Mouse (Mus musculus) myocyte (in vitro differentiated cells): ENCODE results near the gene 1700122O11Rik. TPM values are rescaled to one million over a fixed set of nuclear protein-coding genes. Genes with fewer than 3 reads are reported as not detected.

ENCODE experiments used
- H3K27me3 ChIP-seq: one replicate; pipeline ENCODE4 v1.6.1; 2011; ENCODE audit not compliant: control insufficient read depth, insufficient read depth, insufficient read length
- H3K36me3 ChIP-seq: one replicate; pipeline ENCODE4 v1.6.1; 2011; ENCODE audit not compliant: control insufficient read depth, insufficient read depth
- H3K4me2 ChIP-seq: one replicate; pipeline ENCODE4 v1.6.1; 2011; ENCODE audit warnings: low read depth, control low read depth
- H3K4me3 ChIP-seq: one replicate; pipeline ENCODE4 v1.5.1; 2011; ENCODE audit warnings: mild to moderate bottlenecking, control low read depth, moderate library complexity
- H3K79me2 ChIP-seq: one replicate; pipeline ENCODE4 v1.6.1; 2011; ENCODE audit not compliant: control insufficient read depth, insufficient read depth
- H3ac ChIP-seq: one replicate; pipeline ENCODE4 v1.6.1; 2011; ENCODE audit not compliant: control insufficient read depth, insufficient read length
- CEBPB ChIP-seq: IDR thresholded peaks from 2 replicates; pipeline ENCODE4 v1.6.1; 2011; ENCODE audit warnings: mild to moderate bottlenecking, moderate library complexity; ENCODE audit not compliant: poor library complexity, insufficient read depth, severe bottlenecking
- E2F4 ChIP-seq: IDR thresholded peaks from one replicate; pipeline ENCODE4 v1.6.1; 2011; ENCODE audit warnings: mild to moderate bottlenecking, control low read depth, moderate library complexity; ENCODE audit not compliant: insufficient read depth
- MAX ChIP-seq: IDR thresholded peaks from one replicate; pipeline ENCODE4 v1.6.1; 2011; ENCODE audit warnings: low read depth, mild to moderate bottlenecking, control low read depth
- MYOD1 ChIP-seq, 3 experiments: IDR thresholded peaks; one replicate each; pipeline ENCODE4 v1.6.1; 2011; ENCODE audit warnings: control low read depth in 2 of 3, low read depth in 2 of 3, mild to moderate bottlenecking in 2 of 3, moderate library complexity in 1 of 3; ENCODE audit not compliant: insufficient read length in 2 of 3, control insufficient read depth in 1 of 3
- MYOG ChIP-seq, 3 experiments: IDR thresholded peaks; one replicate each; pipeline ENCODE4 v1.6.1; 2011; ENCODE audit warnings: control low read depth in 2 of 3, low read depth in 2 of 3, mild to moderate bottlenecking in 2 of 3; ENCODE audit not compliant: insufficient read length in 2 of 3, control insufficient read depth in 1 of 3, insufficient read depth in 1 of 3
- POLR2A ChIP-seq: IDR thresholded peaks from one replicate; pipeline ENCODE4 v1.6.1; 2011; ENCODE audit warnings: low read depth, mild to moderate bottlenecking, control low read depth, moderate library complexity; ENCODE audit not compliant: insufficient read length
- POLR2AphosphoS2 ChIP-seq: IDR thresholded peaks from one replicate; pipeline ENCODE4 v1.6.1; 2011; ENCODE audit warnings: low read depth, control low read depth; ENCODE audit not compliant: insufficient read length
- REST ChIP-seq: IDR thresholded peaks from one replicate; pipeline ENCODE4 v1.6.1; 2011; ENCODE audit warnings: mild to moderate bottlenecking, control low read depth, moderate library complexity; ENCODE audit not compliant: insufficient read depth, insufficient read length
- SRF ChIP-seq: IDR thresholded peaks from one replicate; pipeline ENCODE4 v1.6.1; 2011; ENCODE audit warnings: low read depth; ENCODE audit not compliant: control insufficient read depth, insufficient read length
- TCF12 ChIP-seq: IDR thresholded peaks from one replicate; pipeline ENCODE4 v1.6.1; 2011; ENCODE audit warnings: mild to moderate bottlenecking, control low read depth; ENCODE audit not compliant: poor library complexity, insufficient read depth, severe bottlenecking
- TCF3 ChIP-seq: IDR thresholded peaks from one replicate; pipeline ENCODE4 v1.6.1; 2011; ENCODE audit warnings: low read depth, control low read depth; ENCODE audit not compliant: insufficient read length
- USF1 ChIP-seq: IDR thresholded peaks from one replicate; pipeline ENCODE4 v1.6.1; 2011; ENCODE audit warnings: low read depth, mild to moderate bottlenecking, control low read depth, moderate library complexity
- polyA plus RNA-seq: library from polyadenylated mRNA; unstranded; fragments of >200 nt; fragmentation: generic; extraction: Trizol; gene quantifications from one replicate; pipeline ENCODE4 v1.2.1, GENCODE M21; 2012; ENCODE audit warnings: missing spikeins

1700122O11Rik gene
- polyA plus RNA-seq, 1 experiment, result not detected

GRCm38 (mm10) chr17:48064196-48064843 is 26.2 kb upstream of the 1700122O11Rik start:
- Histone ChIP-seq H3K4me2 (no peak overlapping the region), H3K4me3 (no peak overlapping the region), H3K27me3 (peaks cover 4% of the 10 kb centered on the region), H3K36me3 (no peaks in the 10 kb centered on the region), H3K79me2 (no peaks in the 10 kb centered on the region), H3ac (no peak overlapping the region)
- TF ChIP-seq SRF (no peak), MYOG (IDR thresholded peaks at IDR 0.05; ENCODE audit: control insufficient read depth in 1 of 3, insufficient read depth in 1 of 3, insufficient read length in 2 of 3, low read depth in 2 of 3) (no peak), POLR2A (no peak), REST (no peak), USF1 (no peak), POLR2AphosphoS2 (no peak), TCF12 (no peak), TCF3 (no peak), CEBPB (no peak), E2F4 (no peak), MYOD1 (IDR thresholded peaks at IDR 0.05; ENCODE audit: control insufficient read depth in 1 of 3, insufficient read length in 2 of 3, low read depth in 2 of 3) (no peak), MAX (no peak)

- no peak overlapping the region for H3ac ChIP-seq
- no peak overlapping the region for H3K4me2 ChIP-seq
- H3K27me3 ChIP-seq, result peaks cover 26% of the 10 kb centered on the region
- H3K4me3 ChIP-seq, result no peak overlapping the region
- H3K36me3 ChIP-seq, result no peaks in the 10 kb centered on the region
- no peaks in the 10 kb centered on the region for H3K79me2 ChIP-seq
- no peak for TF ChIP-seq USF1
- TF ChIP-seq MAX, result no peak
- TF ChIP-seq CEBPB, result no peak
- TF ChIP-seq TCF3, result no peak
- no peak for TF ChIP-seq MYOG (IDR thresholded peaks at IDR 0.05; ENCODE audit: control insufficient read depth in 1 of 3, insufficient read depth in 1 of 3, insufficient read length in 2 of 3, low read depth in 2 of 3)
- TF ChIP-seq REST, result no peak
- no peak for TF ChIP-seq POLR2A
- no peak for TF ChIP-seq TCF12
- TF ChIP-seq E2F4, result no peak
Measured at GRCm38 (mm10) chr17:48057382-48057781, 19.3 kb upstream of the 1700122O11Rik start.

- Histone ChIP-seq H3K36me3 (no peaks in the 10 kb centered on the region), H3K79me2 (no peaks in the 10 kb centered on the region), H3K4me3 (no peak overlapping the region), H3K4me2 (no peak overlapping the region), H3K27me3 (peaks cover 31% of the 10 kb centered on the region), H3ac (no peak overlapping the region)
- TF ChIP-seq MYOG (IDR thresholded peaks at IDR 0.05; ENCODE audit: control insufficient read depth in 1 of 3, insufficient read depth in 1 of 3, insufficient read length in 2 of 3, low read depth in 2 of 3) (no peak), MAX (no peak), POLR2A (no peak), MYOD1 (IDR thresholded peaks at IDR 0.05; ENCODE audit: control insufficient read depth in 1 of 3, insufficient read length in 2 of 3, low read depth in 2 of 3) (no peak), TCF12 (no peak)
Measured at GRCm38 (mm10) chr17:48055076-48055816, 17.2 kb upstream of the 1700122O11Rik start.

GRCm38 (mm10) chr17:48053646-48054045 is 15.6 kb upstream of the 1700122O11Rik start:
- Histone ChIP-seq H3ac (no peak overlapping the region), H3K79me2 (no peaks in the 10 kb centered on the region), H3K4me2 (no peak overlapping the region), H3K4me3 (no peak overlapping the region), H3K27me3 (peaks cover 42% of the 10 kb centered on the region), H3K36me3 (no peaks in the 10 kb centered on the region)
- TF ChIP-seq MYOG (IDR thresholded peaks at IDR 0.05; ENCODE audit: control insufficient read depth in 1 of 3, insufficient read depth in 1 of 3, insufficient read length in 2 of 3, low read depth in 2 of 3) (no peak), E2F4 (no peak), SRF (no peak), MAX (no peak), POLR2AphosphoS2 (no peak), USF1 (no peak), MYOD1 (IDR thresholded peaks at IDR 0.05; ENCODE audit: control insufficient read depth in 1 of 3, insufficient read length in 2 of 3, low read depth in 2 of 3) (no peak), TCF3 (no peak), POLR2A (no peak), REST (no peak), TCF12 (no peak), CEBPB (no peak)
